In the genomic region with DNA sequence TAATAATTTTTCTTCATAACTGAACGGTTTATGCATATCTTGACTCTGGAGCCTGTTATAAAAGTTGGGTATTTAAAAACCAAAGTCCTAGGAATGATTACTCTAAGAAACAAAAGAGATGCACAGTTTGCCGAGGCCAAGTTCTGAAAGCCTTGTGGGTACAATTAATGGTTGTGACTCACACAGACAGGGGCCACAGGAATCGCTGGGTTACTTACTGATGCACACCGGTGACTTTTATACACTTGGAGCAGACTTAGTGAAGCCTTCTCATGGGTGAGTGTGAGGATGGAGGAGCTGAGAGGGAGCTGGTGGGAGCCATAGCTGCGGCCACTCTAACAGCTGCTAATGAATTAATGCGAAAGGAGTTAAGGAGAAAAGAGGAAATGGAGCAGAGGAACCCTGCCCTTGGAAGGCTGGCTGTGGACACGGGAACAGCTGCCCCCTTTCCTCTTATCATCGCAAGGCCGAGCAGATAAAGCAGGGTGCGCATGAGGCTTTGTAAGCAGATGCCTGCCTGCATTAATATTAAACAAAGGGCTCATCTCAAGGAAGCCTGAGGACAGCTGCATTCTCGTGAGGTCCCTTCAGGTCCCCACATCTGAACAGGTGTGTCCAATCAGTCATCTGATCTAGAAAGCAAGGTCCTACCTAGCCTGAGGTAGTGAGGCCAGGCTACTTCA, we compare ENCODE assay signal across 10 mouse cellular contexts.
A peak's percentile ranks its signal among the peaks of the same experiment; 100 is the strongest.
DNase-seq lines count a peak whose midpoint lies in the region; ATAC-seq and TF ChIP-seq lines count a peak whose summit lies in the region.
"Had no signal": no experiment of that assay in that cellular context is flagged by ENCODE, and none has a peak within 500 bp of the region (broad histone marks: within the 10 kb centered on the region; RNA-seq: fewer than 3 reads in every experiment).

No protein-coding gene starts in this region.

- TF ChIP-seq POLR2A in myocyte (IDR thresholded peaks at IDR 0.05; ENCODE audit: insufficient read length, low read depth), result no peak

- H3ac ChIP-seq in myocyte (ENCODE audit: control insufficient read depth, insufficient read length), result no peak overlapping the region

- no peak overlapping the region for H3K27ac ChIP-seq in kidney, embryonic 15.5 days
- H3K27ac ChIP-seq in forebrain, embryonic 14.5 days (ENCODE audit: low read depth, low read length), result no peak overlapping the region

- no peak overlapping the region for H3K4me2 ChIP-seq in kidney, embryonic 15.5 days
- H3K4me2 ChIP-seq in forebrain, embryonic 14.5 days (ENCODE audit: low read length), result no peak overlapping the region
- peak overlapping the region; percentile 49 for H3K4me2 ChIP-seq in myocyte (ENCODE audit: low read depth)

- 53% methylated on average over 11 of the region's 11 CpGs for WGBS in kidney, embryonic 15.5 days
- WGBS in forebrain, embryonic 14.5 days, result 53% methylated on average over 11 of the region's 11 CpGs

- 0 out of 2 replicates have a peak, but pooled peaks have one; percentile 38 for ATAC-seq in kidney, embryonic 15.5 days (replicated peaks; ENCODE audit: low FRiP score)
- peak; percentile 42 for ATAC-seq in forebrain, embryonic 14.5 days

- H3K4me3 ChIP-seq in kidney, embryonic 15.5 days (replicated peaks), result no peak overlapping the region
- H3K4me3 ChIP-seq in forebrain, embryonic 14.5 days (ENCODE audit: low read depth, low read length), result no peak overlapping the region
- H3K4me3 ChIP-seq in myocyte, result no peak overlapping the region

- H3K36me3 ChIP-seq in kidney, embryonic 15.5 days, result no peaks in the 10 kb centered on the region
- no peaks in the 10 kb centered on the region for H3K36me3 ChIP-seq in forebrain, embryonic 14.5 days (ENCODE audit: control insufficient read depth, insufficient read depth, low read length)
- no peaks in the 10 kb centered on the region for H3K36me3 ChIP-seq in myocyte (ENCODE audit: control insufficient read depth, insufficient read depth)

- no peak overlapping the region for H3K9ac ChIP-seq in kidney, embryonic 15.5 days
- H3K9ac ChIP-seq in forebrain, embryonic 14.5 days (ENCODE audit: low read length), result no peak overlapping the region

- peaks cover 36% of the 10 kb centered on the region for H3K4me1 ChIP-seq in kidney, embryonic 15.5 days
- H3K4me1 ChIP-seq in forebrain, embryonic 14.5 days (ENCODE audit: control insufficient read depth, insufficient read depth, low read length), result peaks cover 31% of the 10 kb centered on the region

- no peaks in the 10 kb centered on the region for H3K9me3 ChIP-seq in kidney, embryonic 15.5 days (replicated peaks)
- H3K9me3 ChIP-seq in forebrain, embryonic 14.5 days (replicated peaks; ENCODE audit: control insufficient read depth, low read length), result no peaks in the 10 kb centered on the region

- no peak for DNase-seq in kidney, postnatal 14 days
- peak; percentile 60 for DNase-seq in adrenal gland, adult 2 months
- peak; percentile 36 for DNase-seq in forebrain, embryonic 14.5 days (ENCODE audit: low spot score)
- no peak for DNase-seq in lung, postnatal 10 days
- no peak for DNase-seq in right cerebral cortex, adult 2 months (ENCODE audit: low spot score in 2 of 2)
- DNase-seq: liver; lung, postnatal 36 days; right cerebral cortex, postnatal 25 days had no signal

- no peaks in the 10 kb centered on the region for H3K27me3 ChIP-seq in kidney, embryonic 15.5 days
- H3K27me3 ChIP-seq in forebrain, embryonic 14.5 days (replicated peaks; ENCODE audit: control insufficient read depth, insufficient read depth, low read length), result no peaks in the 10 kb centered on the region
- H3K27me3 ChIP-seq in myocyte (ENCODE audit: control insufficient read depth, insufficient read depth, insufficient read length), result no peaks in the 10 kb centered on the region

- no peaks in the 10 kb centered on the region for H3K79me2 ChIP-seq in myocyte (ENCODE audit: control insufficient read depth, insufficient read depth)

TF ChIP-seq in myocyte, 11 proteins besides CTCF, POLR2A, EP300 and RAD21:
- no peak for TF ChIP-seq REST (IDR thresholded peaks at IDR 0.05; ENCODE audit: insufficient read depth, insufficient read length)
- no peak for TF ChIP-seq SRF (IDR thresholded peaks at IDR 0.05; ENCODE audit: control insufficient read depth, insufficient read length, low read depth)
- peak; percentile 77 to 89 (median 79) for TF ChIP-seq MYOG (IDR thresholded peaks at IDR 0.05; ENCODE audit: control insufficient read depth in 1 of 3, insufficient read depth in 1 of 3, insufficient read length in 2 of 3, low read depth in 2 of 3)
- TF ChIP-seq TCF3 (IDR thresholded peaks at IDR 0.05; ENCODE audit: insufficient read length, low read depth), result no peak
- TF ChIP-seq CEBPB (IDR thresholded peaks at IDR 0.05; ENCODE audit: insufficient read depth, poor library complexity, severe bottlenecking), result no peak
- peak; percentile 60 to 83 (median 68) for TF ChIP-seq MYOD1 (IDR thresholded peaks at IDR 0.05; ENCODE audit: control insufficient read depth in 1 of 3, insufficient read length in 2 of 3, low read depth in 2 of 3)
- no peak for TF ChIP-seq USF1 (IDR thresholded peaks at IDR 0.05; ENCODE audit: low read depth)
- TF ChIP-seq MAX (IDR thresholded peaks at IDR 0.05; ENCODE audit: low read depth), result no peak
- TF ChIP-seq POLR2AphosphoS2 (IDR thresholded peaks at IDR 0.05; ENCODE audit: insufficient read length, low read depth), result no peak
- TF ChIP-seq TCF12 (IDR thresholded peaks at IDR 0.05; ENCODE audit: insufficient read depth, poor library complexity, severe bottlenecking), result peak; percentile 49
- no peak for TF ChIP-seq E2F4 (IDR thresholded peaks at IDR 0.05; ENCODE audit: insufficient read depth)

Comparison
In these comparisons a context has a peak if more than half of its experiments do, and no peak if none do; other contexts are left out.
1. DNase-seq: peak in adrenal gland, adult 2 months (single experiment) and forebrain, embryonic 14.5 days (single experiment); none in kidney, postnatal 14 days (single experiment), lung, postnatal 10 days (single experiment) and right cerebral cortex, adult 2 months (0 of 2).